Mouse (Mus musculus): ENCODE data around the gene Unc50.

The Unc50 gene

DNA sequence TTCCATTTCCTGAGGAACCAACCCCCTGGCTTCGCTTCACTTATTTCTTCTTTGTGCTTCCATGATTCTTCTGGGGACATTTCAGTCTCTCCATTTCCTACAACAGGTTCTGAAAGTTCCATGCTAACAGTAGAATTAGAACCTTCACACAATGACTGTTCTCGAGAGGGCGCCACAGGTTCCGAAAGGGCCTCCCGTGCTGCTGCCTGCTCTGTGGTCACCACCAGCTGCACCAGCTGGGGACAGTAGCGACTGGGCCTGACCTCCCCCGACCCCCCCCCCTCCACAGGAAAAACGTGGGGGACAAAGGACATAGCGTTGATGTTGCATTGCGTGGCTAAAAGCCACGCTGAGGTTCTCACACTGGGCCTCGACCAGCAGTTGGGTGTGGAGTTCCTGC, 58.6 kb downstream of the Unc50 start:
- no peak for DNase-seq (ENCODE audit: low read depth)
